Mouse (Mus musculus) small intestine, adult 2 months (tissue): ENCODE measurements around the gene Phactr2. TPM values are rescaled to one million over a fixed set of nuclear protein-coding genes. Genes with fewer than 3 reads are reported as not detected.

Source experiments
- H3K27ac ChIP-seq: fragments of 200-500 bp; 2 replicates; pipeline ENCODE4 v1.5.1; 2012; ENCODE audit warnings: low read depth, low read length, control low read depth, inconsistent platforms; ENCODE audit not compliant: insufficient read depth
- H3K27me3 ChIP-seq: fragments of 200-500 bp; 2 replicates; pipeline ENCODE4 v1.6.1; 2012; ENCODE audit warnings: mild to moderate bottlenecking, moderate library complexity, low read length, inconsistent platforms; ENCODE audit not compliant: control insufficient read depth, insufficient read depth
- H3K36me3 ChIP-seq: fragments of 200-500 bp; 2 replicates; pipeline ENCODE4 v1.6.1; 2012; ENCODE audit warnings: mild to moderate bottlenecking, low read length, control low read depth, inconsistent platforms; ENCODE audit not compliant: control insufficient read depth, insufficient read depth
- H3K4me1 ChIP-seq: fragments of 200-500 bp; 2 replicates; pipeline ENCODE4 v1.6.1; 2012; ENCODE audit warnings: low read length, inconsistent platforms, mixed read lengths; ENCODE audit not compliant: control insufficient read depth, insufficient read depth, insufficient read length
- H3K4me3 ChIP-seq: fragments of 200-500 bp; 2 replicates; pipeline ENCODE4 v1.5.1; 2012; ENCODE audit warnings: low read depth, mild to moderate bottlenecking, control low read depth, inconsistent platforms, low read length, moderate library complexity
- CTCF ChIP-seq: fragments of 200-500 bp; IDR thresholded peaks from 2 replicates; pipeline ENCODE4 v1.5.1; 2012; ENCODE audit warnings: low read depth, mild to moderate bottlenecking, control low read depth, inconsistent platforms, low read length, moderate library complexity, mixed read lengths; ENCODE audit not compliant: insufficient replicate concordance, insufficient read length; ENCODE audit errors: extremely low read depth
- POLR2A ChIP-seq: fragments of 200-500 bp; IDR thresholded peaks from 2 replicates; pipeline ENCODE4 v1.6.1; 2012; ENCODE audit warnings: low read depth, mild to moderate bottlenecking, control low read depth, inconsistent platforms, low read length, moderate library complexity
- WGBS: fragments of 180-500 bp; shearing (Covaris S2); methylation state at CpG from one replicate; pipeline ENCODE4 v1.1.7; 2018; 5-methylcytosine and 5-hydroxymethylcytosine counted together
- polyA plus RNA-seq: library from polyadenylated mRNA; depleted of rRNA; stranded (reverse); fragments of >200 nt; gene quantifications from 2 replicates; pipeline ENCODE4 v1.2.3, GENCODE M21; 2012

Phactr2 gene
- polyA plus RNA-seq, 1 experiment, result 4.5 TPM

DNA sequence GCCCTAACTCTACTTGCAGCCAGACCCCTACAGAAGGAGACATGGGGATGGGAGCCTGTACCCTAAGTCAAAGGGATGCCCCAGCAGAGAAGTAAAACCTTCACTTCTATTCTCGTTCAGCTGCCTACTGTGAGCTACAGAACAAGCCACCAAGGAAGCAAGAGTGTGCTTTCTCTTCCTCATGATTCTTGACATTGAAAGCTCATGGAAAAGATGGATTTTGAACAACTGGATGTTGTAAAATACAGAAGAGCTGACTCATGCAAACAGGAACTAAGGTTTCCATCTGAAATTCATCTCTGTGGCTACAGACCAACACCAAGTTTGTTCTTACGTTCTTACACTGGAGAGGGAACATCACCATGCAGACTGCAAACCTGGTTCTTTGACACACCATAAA lies 179.3 kb downstream of the Phactr2 start:
- H3K36me3 ChIP-seq, result 0 out of 2 replicates have a peak, but pooled peaks cover 1% of the 10 kb centered on the region
- no peak for TF ChIP-seq POLR2A
- no peak for TF ChIP-seq CTCF
- H3K4me1 ChIP-seq, result no peaks in the 10 kb centered on the region
- no peaks in the 10 kb centered on the region for H3K27me3 ChIP-seq
- H3K4me3 ChIP-seq, result no peak overlapping the region
- no peak overlapping the region for H3K27ac ChIP-seq
- 79% methylated on average over 2 of the region's 2 CpGs for WGBS

GRCm38 (mm10) chr10:13292026-13292425 lies 182.2 kb downstream of the Phactr2 start:
- WGBS, result 85% methylated on average over 2 of the region's 2 CpGs
- Histone ChIP-seq H3K4me1 (no peaks in the 10 kb centered on the region), H3K36me3 (0 out of 2 replicates have a peak, but pooled peaks cover 4% of the 10 kb centered on the region), H3K27ac (no peak overlapping the region), H3K27me3 (no peaks in the 10 kb centered on the region), H3K4me3 (no peak overlapping the region)
- no peak for TF ChIP-seq CTCF

- Histone ChIP-seq H3K27ac (no peak overlapping the region), H3K27me3 (no peaks in the 10 kb centered on the region), H3K4me3 (no peak overlapping the region), H3K4me1 (no peaks in the 10 kb centered on the region), H3K36me3 (0 out of 2 replicates have a peak, but pooled peaks cover 4% of the 10 kb centered on the region)
- TF ChIP-seq CTCF (no peak), POLR2A (no peak)
- 84% methylated on average over 8 of the region's 8 CpGs for WGBS
Observed at GRCm38 (mm10) chr10:13289252-13289961, 184.8 kb downstream of the Phactr2 start.

DNA sequence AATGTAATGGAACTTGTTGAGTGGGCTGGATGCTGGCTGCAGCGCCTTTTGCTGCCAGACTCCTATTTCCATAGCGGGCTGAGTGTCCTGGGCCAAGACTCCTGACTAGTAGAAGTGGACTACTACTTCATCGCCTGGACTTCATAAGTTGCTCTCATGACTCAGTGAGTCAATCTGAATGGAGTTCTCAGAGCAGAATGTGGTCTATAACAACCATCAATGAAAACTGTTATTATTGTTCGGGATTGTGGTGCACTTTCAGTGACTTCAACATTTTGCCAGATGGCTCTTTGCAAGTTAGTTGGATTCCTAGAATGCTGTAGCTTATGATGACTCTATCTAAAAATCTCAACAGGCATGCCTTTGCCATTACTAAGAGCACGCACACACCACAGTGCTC lies 185.9 kb downstream of the Phactr2 start:
- no peaks in the 10 kb centered on the region for H3K27me3 ChIP-seq
- no peaks in the 10 kb centered on the region for H3K4me1 ChIP-seq
- 91% methylated on average over 5 of the region's 5 CpGs for whole genome bisulfite sequencing
- H3K36me3 ChIP-seq, result 0 out of 2 replicates have a peak, but pooled peaks cover 4% of the 10 kb centered on the region
- TF ChIP-seq POLR2A (no peak), CTCF (no peak)
- no peak overlapping the region for H3K4me3 ChIP-seq
- H3K27ac ChIP-seq, result no peak overlapping the region

GRCm38 (mm10) chr10:13283441-13283840 lies 190.8 kb downstream of the Phactr2 start:
- Histone ChIP-seq H3K36me3 (no peaks in the 10 kb centered on the region), H3K4me3 (no peak overlapping the region), H3K27me3 (no peaks in the 10 kb centered on the region), H3K27ac (no peak overlapping the region), H3K4me1 (no peaks in the 10 kb centered on the region)
- WGBS, result 85% methylated on average over 4 of the region's 4 CpGs
- TF ChIP-seq CTCF (no peak), POLR2A (no peak)

DNA sequence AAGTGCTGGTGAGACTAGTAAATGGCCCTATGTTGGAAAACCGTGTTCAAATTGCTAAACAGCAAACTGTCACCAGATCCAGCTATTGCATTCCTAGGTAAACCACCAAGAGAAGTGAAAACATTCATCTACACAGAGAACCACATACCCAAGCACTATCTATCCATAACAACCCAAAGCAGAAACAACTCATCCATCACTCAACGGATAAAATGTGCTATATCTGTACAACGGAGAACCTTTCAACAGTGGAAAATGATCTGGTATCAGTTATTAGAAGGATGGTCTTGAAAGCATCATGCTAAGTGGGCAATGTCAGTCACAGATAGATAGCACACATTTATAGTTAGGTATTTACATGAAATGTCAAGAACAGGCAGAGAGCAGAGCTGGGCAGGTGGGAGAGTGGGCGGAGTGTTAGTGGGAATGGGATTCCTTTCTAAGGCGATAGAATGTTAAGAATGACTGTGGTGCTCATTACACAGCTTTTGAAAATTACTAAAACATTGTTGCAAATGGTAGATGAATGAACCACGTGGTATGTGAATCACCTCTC lies 193.8 kb downstream of the Phactr2 start:
- H3K27me3 ChIP-seq, result no peaks in the 10 kb centered on the region
- TF ChIP-seq POLR2A (no peak), CTCF (no peak)
- no peaks in the 10 kb centered on the region for H3K4me1 ChIP-seq
- no peak overlapping the region for H3K4me3 ChIP-seq
- 81% methylated on average over 6 of the region's 6 CpGs for WGBS
- no peak overlapping the region for H3K27ac ChIP-seq
- no peaks in the 10 kb centered on the region for H3K36me3 ChIP-seq

DNA sequence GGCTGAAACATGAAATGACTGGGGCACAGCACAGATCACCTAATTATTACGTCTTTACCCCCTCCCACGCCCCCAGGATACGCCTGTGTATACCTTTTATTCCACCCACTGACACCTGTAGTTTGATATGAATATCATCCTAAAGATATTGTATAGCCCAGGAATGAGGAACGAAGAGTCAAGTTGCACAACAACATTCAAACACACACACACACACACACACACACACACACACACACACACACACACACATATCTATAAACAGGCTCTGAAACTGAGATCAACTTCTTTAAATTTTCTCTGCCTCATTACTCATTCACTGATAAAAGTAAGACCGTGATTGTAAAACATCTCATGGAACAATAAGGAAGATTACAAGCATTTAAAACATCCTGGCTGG lies 197.9 kb downstream of the Phactr2 start:
- WGBS, result 53% methylated on average over 5 of the region's 5 CpGs

DNA sequence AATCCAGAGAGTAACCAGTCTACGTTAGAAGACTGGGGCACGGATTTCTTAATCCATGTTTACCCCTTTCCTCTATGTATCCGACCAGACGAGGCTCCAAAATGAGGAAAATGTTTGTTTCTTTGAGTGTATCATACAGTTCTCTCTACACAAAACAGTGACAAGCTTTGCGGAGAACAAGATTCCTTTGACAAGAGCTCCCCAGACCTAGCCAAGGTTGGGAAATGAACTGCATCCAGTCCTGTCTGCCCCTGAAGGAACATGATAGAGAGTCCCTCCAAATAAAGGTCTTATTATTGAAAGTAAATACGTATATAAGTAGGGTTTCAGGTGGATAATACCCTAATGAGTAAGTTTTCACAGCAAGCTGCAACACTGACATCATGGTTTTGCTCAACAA lies 199.1 kb downstream of the Phactr2 start:
- TF ChIP-seq POLR2A (no peak), CTCF (no peak)
- WGBS, result 77% methylated on average over 6 of the region's 6 CpGs

More for the DNA sequence above, 197.9 kb downstream of the Phactr2 start:
- Histone ChIP-seq H3K4me3 (no peak overlapping the region), H3K36me3 (no peaks in the 10 kb centered on the region), H3K4me1 (no peaks in the 10 kb centered on the region), H3K27me3 (no peaks in the 10 kb centered on the region), H3K27ac (no peak overlapping the region)
- TF ChIP-seq POLR2A (no peak), CTCF (no peak)

More for the DNA sequence above, 199.1 kb downstream of the Phactr2 start:
- Histone ChIP-seq H3K27me3 (no peaks in the 10 kb centered on the region), H3K4me3 (no peak overlapping the region), H3K4me1 (no peaks in the 10 kb centered on the region), H3K27ac (no peak overlapping the region), H3K36me3 (no peaks in the 10 kb centered on the region)
